Mouse (Mus musculus): ENCODE measurements around the gene 1700092M07Rik. TPM values are rescaled to one million over a fixed set of nuclear protein-coding genes. Genes with fewer than 3 reads are reported as not detected.
A peak's percentile ranks its signal among the peaks of the same experiment; 100 is the strongest.
"Not testable (repeated sequence)": the region's sequence is repeated elsewhere in the genome, so short reads cannot be mapped to it uniquely, and the experiment has no call there.

Gene 1700092M07Rik
- polyA plus RNA-seq, 1 experiment from 2014 or later: 3.4 TPM

DNA sequence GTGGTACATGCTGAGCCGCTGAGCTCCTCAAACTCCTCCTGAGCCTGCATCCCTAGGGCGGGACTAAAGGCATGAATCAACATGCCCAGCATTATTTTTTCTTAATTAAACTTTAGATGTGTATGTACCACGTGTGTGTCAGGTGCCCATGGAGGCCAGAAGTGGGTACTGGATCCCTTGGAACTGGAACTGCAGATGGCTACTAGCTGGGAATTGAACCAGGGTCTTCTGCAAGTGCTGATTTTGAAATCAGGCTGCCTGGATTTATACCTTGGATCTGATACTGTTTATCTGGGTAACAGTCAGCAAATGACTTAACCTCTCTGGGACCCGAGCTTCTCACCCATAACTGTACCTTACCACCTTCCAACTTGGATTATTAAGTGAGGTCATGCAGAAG, 18.5 kb upstream of the 1700092M07Rik start:
- Histone ChIP-seq H3K4me1 (peaks cover 36% of the 10 kb centered on the region), H3K36me3 (replicated peaks) (peaks cover 32% of the 10 kb centered on the region), H3K4me3 (peak overlapping the region; percentile 66), H3K27me3 (ENCODE audit: poor library complexity, severe bottlenecking) (no peaks in the 10 kb centered on the region), H3K27ac (peak overlapping the region; percentile 97), H3K9me3 (no peaks in the 10 kb centered on the region)
- DNase-seq (ENCODE audit: extremely low spot score, low spot score): no peak
- 70% methylated on average over 4 of the region's 4 CpGs for WGBS

- 3% methylated on average over 5 of the region's 5 CpGs for WGBS
- H3K27ac ChIP-seq: peak overlapping the region; percentile 97
- peaks cover 36% of the 10 kb centered on the region for H3K4me1 ChIP-seq
- peaks cover 34% of the 10 kb centered on the region for H3K36me3 ChIP-seq (replicated peaks)
- H3K9me3 ChIP-seq: no peaks in the 10 kb centered on the region
- peak overlapping the region; percentile 66 for H3K4me3 ChIP-seq
- H3K27me3 ChIP-seq (ENCODE audit: poor library complexity, severe bottlenecking): no peaks in the 10 kb centered on the region
- no peak for DNase-seq (ENCODE audit: extremely low spot score, low spot score)
Measured at GRCm38 (mm10) chr19:8722559-8722906, 18.0 kb upstream of the 1700092M07Rik start.

- DNase-seq (ENCODE audit: extremely low spot score, low spot score): peak; percentile 97
Measured at GRCm38 (mm10) chr19:8722907-8723573, 17.5 kb upstream of the 1700092M07Rik start, which contains the start of gene Slc3a2. Gene Slc3a2, minus strand, starts transcription at chr19:8723369.

GRCm38 (mm10) chr19:8723574-8724346, 16.8 kb upstream of the 1700092M07Rik start:
- peak overlapping the region; percentile 66 for H3K4me3 ChIP-seq
- H3K27ac ChIP-seq: peak overlapping the region; percentile 97
- H3K36me3 ChIP-seq (replicated peaks): peaks cover 34% of the 10 kb centered on the region
- under 1% methylated on average over 20 of the region's 20 CpGs for WGBS
- DNase-seq (ENCODE audit: extremely low spot score, low spot score): no peak
- H3K27me3 ChIP-seq (ENCODE audit: poor library complexity, severe bottlenecking): no peaks in the 10 kb centered on the region
- no peaks in the 10 kb centered on the region for H3K9me3 ChIP-seq
- H3K4me1 ChIP-seq: peaks cover 36% of the 10 kb centered on the region

More at GRCm38 (mm10) chr19:8722907-8723573, 17.5 kb upstream of the 1700092M07Rik start, which contains the start of gene Slc3a2:
- under 1% methylated on average over 50 of the region's 50 CpGs for WGBS
- Histone ChIP-seq H3K36me3 (replicated peaks) (peaks cover 34% of the 10 kb centered on the region), H3K4me3 (peak within 1 kb of the TSS; percentile 66), H3K27me3 (ENCODE audit: poor library complexity, severe bottlenecking) (no peaks in the 10 kb centered on the region), H3K4me1 (peaks cover 36% of the 10 kb centered on the region), H3K27ac (peak within 1 kb of the TSS; percentile 97), H3K9me3 (no peaks in the 10 kb centered on the region)

DNA sequence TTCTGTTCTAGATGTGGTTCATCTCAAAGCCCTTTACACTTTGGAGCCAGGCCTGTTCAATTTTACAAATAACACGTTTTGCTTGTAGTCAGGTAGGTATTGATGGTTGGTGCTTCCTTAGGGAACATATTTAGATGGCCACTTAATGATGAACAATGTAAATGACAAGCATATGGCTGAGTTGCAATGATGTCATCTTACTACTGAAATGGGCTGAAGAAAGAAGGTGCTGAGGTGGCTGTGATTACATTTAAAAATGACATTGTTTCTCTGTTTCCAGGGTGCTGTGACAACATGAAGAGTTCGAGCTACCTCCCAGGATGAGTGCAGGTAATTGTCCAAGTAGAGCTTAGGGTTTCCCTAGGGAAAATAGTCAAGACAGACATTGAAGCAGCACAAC, 16.1 kb upstream of the 1700092M07Rik start:
- no peaks in the 10 kb centered on the region for H3K9me3 ChIP-seq
- peaks cover 36% of the 10 kb centered on the region for H3K4me1 ChIP-seq
- H3K36me3 ChIP-seq (replicated peaks): peaks cover 34% of the 10 kb centered on the region
- 6% methylated on average over 2 of the region's 2 CpGs for WGBS
- DNase-seq (ENCODE audit: extremely low spot score, low spot score): no peak
- no peaks in the 10 kb centered on the region for H3K27me3 ChIP-seq (ENCODE audit: poor library complexity, severe bottlenecking)
- H3K4me3 ChIP-seq: peak overlapping the region; percentile 66
- peak overlapping the region; percentile 97 for H3K27ac ChIP-seq

DNA sequence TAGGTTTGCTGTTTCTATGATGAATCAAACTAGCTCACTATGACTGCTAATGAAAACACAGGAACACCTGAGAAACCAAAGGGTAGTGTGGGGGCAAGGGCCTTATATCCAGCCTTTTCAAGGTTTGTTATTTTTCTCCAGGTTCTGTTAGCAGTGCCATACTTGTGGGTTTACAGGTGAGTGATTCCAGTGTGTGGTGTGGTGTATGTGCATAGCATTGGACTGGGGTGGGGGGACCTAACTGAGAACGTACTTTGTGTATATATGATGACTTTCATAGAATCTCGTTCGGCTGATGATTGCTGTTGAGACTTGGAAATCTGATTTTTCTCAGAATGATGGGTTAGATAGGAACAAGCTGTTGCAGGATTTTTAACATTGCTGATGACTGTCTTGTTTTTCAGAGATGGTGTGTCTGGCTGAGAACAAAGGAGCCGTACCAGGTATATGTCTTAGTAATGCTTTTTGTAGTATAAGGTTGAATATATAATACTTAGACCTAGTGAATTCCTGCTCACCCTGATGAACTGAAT, 15.4 kb upstream of the 1700092M07Rik start:
- H3K4me1 ChIP-seq: peaks cover 36% of the 10 kb centered on the region
- peak overlapping the region; percentile 66 for H3K4me3 ChIP-seq
- peak overlapping the region; percentile 97 for H3K27ac ChIP-seq
- no peak for DNase-seq (ENCODE audit: extremely low spot score, low spot score)
- WGBS: 63% methylated on average over 4 of the region's 4 CpGs
- H3K27me3 ChIP-seq (ENCODE audit: poor library complexity, severe bottlenecking): no peaks in the 10 kb centered on the region
- H3K9me3 ChIP-seq: no peaks in the 10 kb centered on the region
- peaks cover 34% of the 10 kb centered on the region for H3K36me3 ChIP-seq (replicated peaks)

DNA sequence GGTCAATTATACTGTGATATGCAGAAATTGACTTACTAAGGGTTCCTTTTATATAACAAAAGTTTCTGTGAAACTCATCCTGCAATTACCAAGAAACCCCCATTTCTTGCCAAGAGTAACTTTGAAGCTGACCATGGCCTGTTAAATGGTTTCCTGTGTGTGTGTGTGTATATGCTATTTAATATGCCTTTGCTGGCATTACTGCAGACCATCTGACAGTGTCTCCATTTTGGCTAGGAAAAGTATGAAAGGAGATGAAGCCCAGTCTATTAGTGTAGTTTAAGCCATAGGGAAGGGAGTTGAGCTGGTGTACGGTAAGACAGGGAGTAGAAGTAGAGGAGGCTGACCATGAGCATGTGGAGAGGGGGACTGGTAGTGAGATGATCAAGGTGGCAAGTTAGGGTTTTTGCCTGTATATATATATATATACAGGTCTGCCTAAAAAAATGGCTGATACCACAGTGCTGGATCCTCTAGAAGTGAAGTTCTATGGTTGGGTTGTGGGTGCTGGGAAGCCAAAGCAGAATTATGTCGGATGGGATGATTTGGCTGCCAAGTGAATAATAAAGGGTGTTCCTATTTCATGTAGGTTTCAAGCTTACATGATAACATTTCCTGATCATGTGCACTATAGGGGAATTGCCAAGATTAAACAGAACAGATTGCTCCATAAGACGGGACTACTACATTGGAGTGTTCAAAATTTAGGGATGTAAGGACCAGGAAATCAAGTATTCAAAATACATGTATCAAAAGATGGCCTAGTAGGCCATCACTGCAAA, 13.7 kb upstream of the 1700092M07Rik start:
- Histone ChIP-seq H3K27ac (no peak overlapping the region), H3K36me3 (replicated peaks) (peaks cover 34% of the 10 kb centered on the region), H3K27me3 (ENCODE audit: poor library complexity, severe bottlenecking) (no peaks in the 10 kb centered on the region), H3K9me3 (no peaks in the 10 kb centered on the region), H3K4me3 (peak overlapping the region; percentile 66), H3K4me1 (peaks cover 28% of the 10 kb centered on the region)
- no peak for DNase-seq (ENCODE audit: extremely low spot score, low spot score)
- WGBS: 16% methylated on average over 3 of the region's 3 CpGs

DNA sequence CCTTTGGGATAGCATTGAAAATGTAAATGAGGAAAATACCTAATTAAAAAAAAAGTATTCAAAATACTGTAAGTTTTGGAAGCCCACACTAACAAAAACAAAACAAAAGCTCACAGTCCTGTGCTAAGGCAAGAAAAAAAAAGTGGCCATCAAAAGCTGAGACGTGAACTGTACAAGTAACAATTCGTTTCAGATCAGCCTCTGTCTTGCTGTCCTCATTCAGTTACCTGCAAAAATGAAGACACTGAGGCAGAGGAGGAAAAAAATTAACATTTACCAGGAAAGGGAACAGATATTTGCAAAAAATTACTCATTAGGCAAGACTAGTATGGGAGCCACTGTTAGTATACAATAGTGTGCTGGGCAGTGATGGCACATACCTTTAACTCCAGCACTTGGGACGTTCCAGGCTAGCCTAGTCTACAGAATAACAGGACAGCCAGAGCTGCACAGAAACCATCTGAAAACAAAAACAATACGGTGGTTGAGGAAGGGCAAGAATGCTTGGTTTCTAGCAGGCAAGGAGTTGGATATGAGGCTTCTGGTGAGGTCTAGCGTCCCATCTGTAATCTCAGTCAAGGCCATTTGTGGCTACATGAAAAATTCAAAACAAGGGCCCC, 12.9 kb upstream of the 1700092M07Rik start:
- Histone ChIP-seq H3K4me3 (no peak overlapping the region), H3K9me3 (no peaks in the 10 kb centered on the region), H3K36me3 (replicated peaks) (peaks cover 34% of the 10 kb centered on the region), H3K27me3 (ENCODE audit: poor library complexity, severe bottlenecking) (no peaks in the 10 kb centered on the region), H3K4me1 (peaks cover 21% of the 10 kb centered on the region), H3K27ac (no peak overlapping the region)
- no peak for DNase-seq (ENCODE audit: extremely low spot score, low spot score)
- 23% methylated on average over 5 of the region's 5 CpGs for WGBS

GRCm38 (mm10) chr19:8728335-8729099, 12.0 kb upstream of the 1700092M07Rik start:
- not testable (repeated sequence) for H3K27me3 ChIP-seq (ENCODE audit: poor library complexity, severe bottlenecking); H3K27ac ChIP-seq; H3K4me3 ChIP-seq; H3K9me3 ChIP-seq; DNase-seq (ENCODE audit: extremely low spot score, low spot score)
- Histone ChIP-seq H3K36me3 (replicated peaks) (peaks cover 34% of the 10 kb centered on the region), H3K4me1 (peaks cover 21% of the 10 kb centered on the region)
- WGBS: 53% methylated on average over 3 of the region's 3 CpGs

GRCm38 (mm10) chr19:8734334-8734733, 6.2 kb upstream of the 1700092M07Rik start:
- 77% methylated on average over 3 of the region's 3 CpGs for WGBS
- peaks cover 23% of the 10 kb centered on the region for H3K36me3 ChIP-seq (replicated peaks)
- no peaks in the 10 kb centered on the region for H3K27me3 ChIP-seq (ENCODE audit: poor library complexity, severe bottlenecking)
- H3K9me3 ChIP-seq: no peaks in the 10 kb centered on the region
- H3K27ac ChIP-seq: no peak overlapping the region
- no peak for DNase-seq (ENCODE audit: extremely low spot score, low spot score)
- no peak overlapping the region; the same call in 1 of the 2 replicates for H3K4me3 ChIP-seq
- peaks cover 17% of the 10 kb centered on the region for H3K4me1 ChIP-seq

DNA sequence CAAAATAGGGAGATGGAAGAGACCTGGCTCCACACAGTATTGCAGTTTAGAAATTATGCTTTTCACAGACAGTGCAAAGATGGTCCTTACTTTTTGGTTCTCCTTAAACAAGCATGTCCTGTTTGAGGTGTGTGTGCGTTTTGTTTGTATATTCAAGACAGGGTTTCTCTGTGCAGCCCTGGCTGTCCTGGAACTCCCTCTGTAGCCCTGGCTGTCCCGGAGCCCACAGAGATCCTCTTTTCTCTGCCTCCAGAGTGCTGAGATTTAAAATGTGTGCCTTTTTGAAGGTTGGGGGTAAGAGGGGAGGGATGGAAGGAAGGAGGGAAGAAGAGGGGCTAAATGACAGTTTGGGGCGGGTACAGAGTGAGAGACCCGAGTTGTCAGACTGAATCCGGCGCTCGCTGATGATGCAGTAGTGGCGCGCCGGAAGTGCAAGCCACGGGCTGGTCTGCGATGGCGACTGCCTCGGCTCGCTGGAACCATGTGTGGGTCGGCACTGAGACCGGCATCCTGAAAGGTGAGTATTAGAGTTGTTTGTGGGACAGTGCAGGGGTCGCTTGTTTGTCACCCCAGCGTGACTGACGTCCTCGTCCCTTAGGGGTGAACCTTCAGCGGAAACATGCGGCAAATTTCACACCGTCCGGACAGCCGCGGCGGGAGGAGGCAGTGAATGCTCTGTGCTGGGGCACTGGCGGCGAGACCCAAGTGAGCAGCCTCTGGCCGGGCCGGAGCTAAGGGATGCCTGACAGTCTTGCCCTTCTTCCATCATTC, 4.9 kb upstream of the 1700092M07Rik start, which contains the start of gene Wdr74:
Gene Wdr74, plus strand, starts transcription at position 439 of the 771 bp plus-strand sequence.
- peak within 1 kb of the TSS; percentile 88 for H3K27ac ChIP-seq
- WGBS: under 1% methylated on average over 32 of the region's 32 CpGs
- peak within 1 kb of the TSS; percentile 88 for H3K4me3 ChIP-seq
- no peaks in the 10 kb centered on the region for H3K27me3 ChIP-seq (ENCODE audit: poor library complexity, severe bottlenecking)
- H3K9me3 ChIP-seq: no peaks in the 10 kb centered on the region
- peak; percentile 90 for DNase-seq (ENCODE audit: extremely low spot score, low spot score)
- peaks cover 36% of the 10 kb centered on the region for H3K36me3 ChIP-seq (replicated peaks)
- peaks cover 24% of the 10 kb centered on the region for H3K4me1 ChIP-seq
